16 mouse cellular contexts compared by ENCODE assay signal in genomic region chr5:73286603-73287002, GRCm38 (mm10). TPM values are rescaled to one million over a fixed set of nuclear protein-coding genes. Genes with fewer than 3 reads are reported as not detected.
DNase-seq lines count a peak whose midpoint lies in the region; ATAC-seq lines count a peak whose summit lies in the region.
"Had no signal": no experiment of that assay in that cellular context is flagged by ENCODE, and none has a peak within 500 bp of the region (broad histone marks: within the 10 kb centered on the region; RNA-seq: fewer than 3 reads in every experiment).

No protein-coding gene starts in this region.

- peaks cover 9% of the 10 kb centered on the region for H3K9me3 ChIP-seq in megakaryocyte, embryonic 14.5 days
- H3K9me3 ChIP-seq: embryonic facial prominence, embryonic 12.5 days; forebrain, embryonic 15.5 days; hindbrain, embryonic 10.5 days; limb, embryonic 12.5 days had no signal

- H3K36me3 ChIP-seq in megakaryocyte, embryonic 14.5 days (replicated peaks; ENCODE audit: low read length): peaks cover 5% of the 10 kb centered on the region
- H3K36me3 ChIP-seq: embryonic facial prominence, embryonic 12.5 days; forebrain, embryonic 15.5 days; hindbrain, embryonic 10.5 days; limb, embryonic 12.5 days had no signal

- peak; percentile 92 for ATAC-seq in activated CD4-positive, CD25-positive, alpha-beta regulatory T cell, adult 4 months
- ATAC-seq: forebrain, embryonic 15.5 days; intestine, embryonic 16.5 days had no signal

- peak; percentile 48 for DNase-seq in 3T3-L1 (ENCODE audit: low read depth, low spot score)
- DNase-seq in CD4-positive helper T cell, adult 2 months (ENCODE audit: low read depth, low spot score): peak; percentile 68
- no peak for DNase-seq in spleen, adult 12 weeks (ENCODE audit: low spot score)
- no peak for DNase-seq in heart, adult 18-20 months
- DNase-seq in layer of hippocampus, adult 9-10 months (ENCODE audit: low spot score): no peak
- DNase-seq: cerebellum, adult 9-10 months; kidney, postnatal 4 days; lung, adult 2 months; thymus, adult 2 months had no signal

- H3K27me3 ChIP-seq in megakaryocyte, embryonic 14.5 days (replicated peaks): no peaks in the 10 kb centered on the region
- H3K27me3 ChIP-seq: embryonic facial prominence, embryonic 12.5 days; forebrain, embryonic 15.5 days; limb, embryonic 12.5 days had no signal

- peak overlapping the region; percentile 82 for H3K4me3 ChIP-seq in megakaryocyte, embryonic 14.5 days (replicated peaks)
- H3K4me3 ChIP-seq: embryonic facial prominence, embryonic 12.5 days; forebrain, embryonic 15.5 days; hindbrain, embryonic 10.5 days; limb, embryonic 12.5 days had no signal

- H3K4me1 ChIP-seq in megakaryocyte, embryonic 14.5 days: peaks cover 73% of the 10 kb centered on the region
- H3K4me1 ChIP-seq: embryonic facial prominence, embryonic 12.5 days; forebrain, embryonic 15.5 days; hindbrain, embryonic 10.5 days; limb, embryonic 12.5 days had no signal

RNA-seq across cellular contexts. Expression of gene Ociad1, which starts 6.0 kb away (rescaled TPM):
- 100 to 1,000 TPM; 128 to 159 TPM for polyA plus RNA-seq in activated CD4-positive, CD25-positive, alpha-beta regulatory T cell, adult 4 months (2017; shearing (Covaris generic))
- 15.0 and 106 TPM in 2 replicates for polyA plus RNA-seq in megakaryocyte, embryonic 14.5 days (2012; ENCODE audit: insufficient read depth, low replicate concordance)
- total RNA-seq in heart, adult 18-20 months (2021): 100 to 1,000 TPM; 259 to 269 TPM

RNA-seq across cellular contexts. Expression of gene Fryl, which starts 30.2 kb away (rescaled TPM):
- polyA plus RNA-seq in activated CD4-positive, CD25-positive, alpha-beta regulatory T cell, adult 4 months (2017; shearing (Covaris generic)): 10 to 100 TPM; 90.0 to 92.4 TPM
- polyA plus RNA-seq in megakaryocyte, embryonic 14.5 days (2012; ENCODE audit: insufficient read depth, low replicate concordance): 14.1 and 27.6 TPM in 2 replicates
- total RNA-seq in heart, adult 18-20 months (2021): 10 to 100 TPM; 28.8 to 40.5 TPM

RNA-seq across cellular contexts. Expression of gene Ociad2, which starts 54.2 kb away (rescaled TPM):
- polyA plus RNA-seq in activated CD4-positive, CD25-positive, alpha-beta regulatory T cell, adult 4 months (2017; shearing (Covaris generic)): 1 to 10 TPM in 1 of 2 experiments, under 1 TPM in 1; 0.73 to 1.2 TPM
- 0.75 TPM in 1 of 2 replicates, not detected in the other for polyA plus RNA-seq in megakaryocyte, embryonic 14.5 days (2012; ENCODE audit: insufficient read depth, low replicate concordance)
- 10 to 100 TPM; 12.9 to 13.5 TPM for total RNA-seq in heart, adult 18-20 months (2021)

Comparison
In these comparisons a context has a peak if more than half of its experiments do, and no peak if none do; other contexts are left out.
1. DNase-seq: peak in 3T3-L1 (single experiment) and CD4-positive helper T cell, adult 2 months (single experiment); none in spleen, adult 12 weeks (single experiment), heart, adult 18-20 months (0 of 2) and layer of hippocampus, adult 9-10 months (single experiment).